Mouse (Mus musculus): Measurements from ENCODE around the gene Pnn. TPM values are rescaled to one million over a fixed set of nuclear protein-coding genes. Genes with fewer than 3 reads are reported as not detected.

Gene Pnn
- polyA plus RNA-seq, 1 experiment from 2014 or later = 128 TPM

DNA sequence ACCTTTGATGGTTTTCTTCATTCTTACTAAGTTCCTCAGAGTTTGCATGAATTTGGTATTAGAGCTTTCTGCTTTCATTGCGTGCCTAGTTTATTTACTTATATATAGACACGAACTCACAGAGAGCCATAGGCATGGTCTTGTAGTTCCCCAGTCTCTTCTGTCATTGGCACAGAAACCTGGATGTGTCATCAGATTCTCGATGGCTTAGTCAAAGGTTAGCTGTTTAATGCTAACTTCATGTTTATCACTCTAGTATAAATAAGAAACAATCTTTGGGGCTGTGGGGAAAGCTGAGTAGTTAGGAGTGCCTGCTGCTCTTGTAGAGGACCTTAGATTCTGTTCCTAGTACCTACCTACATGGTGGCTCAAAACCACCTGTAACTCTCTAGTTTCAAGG, 10.3 kb downstream of the Pnn start:
- WGBS = 94% methylated on average over 3 of the region's 3 CpGs
- Histone ChIP-seq H3K36me3 (peaks cover 22% of the 10 kb centered on the region), H3K27ac (no peak overlapping the region), H3K4me3 (replicated peaks) (no peak overlapping the region), H3K27me3 (no peaks in the 10 kb centered on the region), H3K9me3 (no peaks in the 10 kb centered on the region), H3K4me1 (replicated peaks) (no peaks in the 10 kb centered on the region), H3K9ac (replicated peaks) (no peak overlapping the region), H3K4me2 (no peak overlapping the region)
- no peak for ATAC-seq (ENCODE audit: insufficient number of reproducible peaks, insufficient read depth, low FRiP score, low TSS enrichment, low read depth)

DNA sequence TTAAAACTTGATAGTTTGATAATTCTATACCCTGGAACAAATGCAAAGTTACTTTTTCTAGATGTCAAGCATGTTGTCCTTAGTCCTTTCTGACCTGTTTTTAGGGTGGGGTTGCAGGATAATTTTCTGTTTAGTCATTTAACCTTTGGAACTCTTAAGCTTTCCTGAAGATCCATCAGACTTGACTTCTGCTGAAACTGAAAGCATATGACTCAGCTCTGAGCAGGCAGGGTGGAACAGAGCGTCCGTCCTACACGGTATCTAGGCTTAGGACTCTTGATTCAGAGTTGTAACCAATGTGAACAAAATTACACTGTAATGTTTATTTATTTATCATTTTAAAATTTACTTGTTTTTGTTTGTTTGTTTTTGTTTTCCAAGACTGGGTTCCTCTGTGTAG, 11.2 kb downstream of the Pnn start:
- Histone ChIP-seq H3K27me3 (no peaks in the 10 kb centered on the region), H3K4me2 (no peak overlapping the region), H3K27ac (no peak overlapping the region), H3K9ac (replicated peaks) (no peak overlapping the region), H3K36me3 (peaks cover 15% of the 10 kb centered on the region), H3K9me3 (no peaks in the 10 kb centered on the region), H3K4me1 (replicated peaks) (no peaks in the 10 kb centered on the region), H3K4me3 (replicated peaks) (no peak overlapping the region)
- ATAC-seq (ENCODE audit: insufficient number of reproducible peaks, insufficient read depth, low FRiP score, low TSS enrichment, low read depth) = no peak
- 91% methylated on average over 3 of the region's 3 CpGs for WGBS

DNA sequence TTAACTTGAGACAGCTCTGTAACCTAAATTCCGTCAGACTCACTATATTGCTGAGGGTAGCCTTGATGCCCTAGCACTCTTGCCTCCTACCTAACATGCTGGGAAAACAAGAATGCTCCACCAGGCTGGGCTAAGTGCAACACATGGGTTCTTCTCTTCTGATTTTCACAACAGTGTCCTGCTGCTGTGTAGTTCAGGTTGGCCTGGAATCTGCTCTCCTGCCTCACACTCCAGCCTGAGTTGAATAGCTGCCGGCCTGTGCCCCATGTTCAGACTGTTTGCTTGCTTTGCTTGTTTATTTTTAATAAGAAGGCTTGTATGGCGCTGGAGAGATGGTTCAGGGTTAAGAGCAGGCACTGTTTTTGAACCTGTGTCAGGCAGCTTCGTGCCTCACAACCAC, 13.8 kb downstream of the Pnn start:
- H3K9me3 ChIP-seq = no peaks in the 10 kb centered on the region
- no peaks in the 10 kb centered on the region for H3K27me3 ChIP-seq
- ATAC-seq (ENCODE audit: insufficient number of reproducible peaks, insufficient read depth, low FRiP score, low TSS enrichment, low read depth) = no peak
- H3K27ac ChIP-seq = no peak overlapping the region
- H3K4me2 ChIP-seq = no peak overlapping the region
- WGBS = 87% methylated on average over 4 of the region's 4 CpGs
- H3K9ac ChIP-seq (replicated peaks) = no peak overlapping the region
- no peaks in the 10 kb centered on the region for H3K4me1 ChIP-seq (replicated peaks)
- H3K36me3 ChIP-seq = peaks cover 3% of the 10 kb centered on the region; the same call in 1 of the 2 replicates
- no peak overlapping the region for H3K4me3 ChIP-seq (replicated peaks)

DNA sequence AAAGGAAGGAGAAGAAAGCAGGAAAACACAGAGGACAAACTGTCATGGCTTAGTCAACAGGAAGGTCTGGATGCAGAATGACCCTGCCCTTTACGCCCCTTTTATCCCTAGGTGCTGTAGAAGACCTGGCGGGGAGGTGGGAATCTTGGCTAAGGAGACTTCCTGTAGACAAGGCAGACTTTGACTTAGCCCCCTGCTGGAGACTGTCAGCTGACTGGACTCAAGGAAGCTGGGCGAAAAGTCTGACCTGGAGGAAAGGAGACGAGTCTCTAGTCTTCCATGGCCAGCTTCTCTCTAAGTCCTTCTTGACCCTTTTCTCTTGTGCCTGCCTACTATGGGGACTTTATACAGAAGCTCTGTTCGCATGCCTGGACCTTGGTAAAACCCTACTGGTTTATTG, 17.8 kb downstream of the Pnn start:
- WGBS = 72% methylated on average over 5 of the region's 5 CpGs
- no peak for ATAC-seq (ENCODE audit: insufficient number of reproducible peaks, insufficient read depth, low FRiP score, low TSS enrichment, low read depth)
- Histone ChIP-seq H3K27ac (no peak overlapping the region), H3K36me3 (no peaks in the 10 kb centered on the region), H3K9ac (replicated peaks) (no peak overlapping the region), H3K9me3 (no peaks in the 10 kb centered on the region), H3K4me1 (replicated peaks) (no peaks in the 10 kb centered on the region), H3K4me3 (replicated peaks) (no peak overlapping the region), H3K4me2 (no peak overlapping the region), H3K27me3 (no peaks in the 10 kb centered on the region)

DNA sequence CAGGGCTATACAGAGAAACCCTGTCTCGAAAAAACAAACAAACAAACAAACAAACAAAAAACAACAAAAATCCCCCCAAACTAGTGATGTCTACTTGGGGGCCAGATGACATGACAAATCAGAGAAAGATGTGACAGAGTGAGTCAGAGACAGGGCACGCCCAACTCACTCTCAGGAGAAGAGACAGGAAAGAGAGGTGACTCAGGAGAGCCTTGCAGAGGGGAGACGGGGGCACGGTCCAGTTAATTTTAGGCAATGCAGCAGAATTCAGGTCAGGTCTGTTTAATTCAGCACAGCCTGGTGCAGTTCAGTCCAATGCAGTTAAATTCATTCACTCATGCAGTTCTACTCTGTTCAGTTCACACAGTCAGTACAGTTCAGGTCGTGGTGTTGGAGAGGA, 19.5 kb downstream of the Pnn start:
- Histone ChIP-seq H3K27me3 (no peaks in the 10 kb centered on the region), H3K9ac (replicated peaks) (no peak overlapping the region), H3K4me3 (replicated peaks) (no peak overlapping the region), H3K36me3 (no peaks in the 10 kb centered on the region), H3K4me1 (replicated peaks) (no peaks in the 10 kb centered on the region), H3K9me3 (no peaks in the 10 kb centered on the region), H3K27ac (no peak overlapping the region), H3K4me2 (no peak overlapping the region)
- 80% methylated on average over 5 of the region's 5 CpGs for WGBS
- ATAC-seq (ENCODE audit: insufficient number of reproducible peaks, insufficient read depth, low FRiP score, low TSS enrichment, low read depth) = no peak

DNA sequence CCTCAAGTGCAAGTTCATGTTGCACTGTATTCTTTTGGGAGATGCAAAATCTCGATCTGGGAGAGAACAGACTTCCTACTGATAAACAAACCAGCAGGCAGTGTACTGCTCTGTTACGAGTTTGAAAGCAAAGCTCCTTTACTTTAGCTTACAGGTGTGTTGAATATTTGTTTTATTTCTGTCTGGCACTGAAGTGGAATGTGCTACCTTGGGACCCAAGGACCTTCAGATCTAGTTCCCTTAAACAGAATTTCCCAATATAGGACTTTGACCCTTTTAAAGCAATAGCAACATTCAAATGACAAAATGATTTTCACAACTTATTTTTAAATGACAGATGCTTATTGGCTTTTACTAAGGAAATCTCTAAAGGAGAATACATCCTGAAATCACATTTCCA, 26.9 kb downstream of the Pnn start:
- ATAC-seq (ENCODE audit: insufficient number of reproducible peaks, insufficient read depth, low FRiP score, low TSS enrichment, low read depth) = no peak
- Histone ChIP-seq H3K27me3 (no peaks in the 10 kb centered on the region), H3K4me1 (replicated peaks) (no peaks in the 10 kb centered on the region), H3K9ac (replicated peaks) (no peak overlapping the region), H3K9me3 (no peaks in the 10 kb centered on the region), H3K4me2 (no peak overlapping the region), H3K4me3 (replicated peaks) (no peak overlapping the region), H3K36me3 (no peaks in the 10 kb centered on the region), H3K27ac (no peak overlapping the region)
- WGBS = 77% methylated on average over 2 of the region's 2 CpGs

DNA sequence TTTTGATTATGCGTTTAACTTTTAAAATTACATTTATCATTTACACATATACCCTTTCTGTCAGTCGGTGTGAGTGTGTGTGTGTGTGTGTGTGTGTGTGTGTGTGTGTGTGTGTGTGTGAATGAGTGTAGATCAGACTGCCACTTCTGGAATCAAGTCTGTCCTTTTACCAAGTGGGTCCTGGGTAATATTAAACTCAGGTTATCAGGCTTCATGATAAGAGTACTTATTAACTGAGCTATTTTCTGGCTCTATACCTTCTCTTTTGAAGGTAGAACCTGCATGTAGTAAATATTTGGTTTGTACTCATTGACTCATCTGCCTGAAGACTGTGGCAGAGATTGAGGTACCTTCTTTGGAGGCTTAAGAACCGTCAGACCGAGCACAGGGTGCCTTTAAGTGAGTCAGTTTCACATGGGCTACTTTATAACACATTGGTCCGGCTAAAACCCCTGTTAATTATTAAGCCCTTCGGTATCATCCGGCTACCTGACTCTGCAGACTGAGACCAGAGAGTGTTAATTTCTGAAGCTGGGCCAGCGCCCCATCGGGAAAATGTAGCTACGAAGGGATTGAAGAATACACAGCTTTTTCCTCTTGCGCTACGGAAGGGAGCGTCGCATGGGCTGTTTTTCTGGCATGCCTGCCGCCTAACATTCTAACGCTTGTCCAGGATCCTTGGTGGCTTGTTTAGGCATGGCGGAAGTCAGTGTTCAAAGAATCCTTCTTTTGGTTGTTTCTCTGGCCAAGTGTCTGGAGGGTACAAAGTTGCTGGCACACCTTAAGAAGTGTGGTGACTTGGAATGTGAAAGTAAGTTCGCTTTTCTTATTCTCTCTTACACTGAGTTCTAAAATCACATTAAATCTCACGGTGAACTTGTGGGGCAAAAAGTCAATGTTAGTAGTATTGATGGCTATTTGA, 28.7 kb downstream of the Pnn start, which contains the start of gene Mia2:
Gene Mia2, plus strand, starts transcription at position 696 of the 922 bp plus-strand sequence.
- H3K9ac ChIP-seq (replicated peaks) = no peak within 1 kb of the TSS
- no peaks in the 10 kb centered on the region for H3K4me1 ChIP-seq (replicated peaks)
- no peak for ATAC-seq (ENCODE audit: insufficient number of reproducible peaks, insufficient read depth, low FRiP score, low TSS enrichment, low read depth)
- H3K27me3 ChIP-seq = no peaks in the 10 kb centered on the region
- no peaks in the 10 kb centered on the region for H3K9me3 ChIP-seq
- no peak within 1 kb of the TSS for H3K4me2 ChIP-seq
- no peak within 1 kb of the TSS for H3K27ac ChIP-seq
- H3K4me3 ChIP-seq (replicated peaks) = no peak within 1 kb of the TSS
- 84% methylated on average over 19 of the region's 19 CpGs for WGBS
- no peaks in the 10 kb centered on the region for H3K36me3 ChIP-seq

DNA sequence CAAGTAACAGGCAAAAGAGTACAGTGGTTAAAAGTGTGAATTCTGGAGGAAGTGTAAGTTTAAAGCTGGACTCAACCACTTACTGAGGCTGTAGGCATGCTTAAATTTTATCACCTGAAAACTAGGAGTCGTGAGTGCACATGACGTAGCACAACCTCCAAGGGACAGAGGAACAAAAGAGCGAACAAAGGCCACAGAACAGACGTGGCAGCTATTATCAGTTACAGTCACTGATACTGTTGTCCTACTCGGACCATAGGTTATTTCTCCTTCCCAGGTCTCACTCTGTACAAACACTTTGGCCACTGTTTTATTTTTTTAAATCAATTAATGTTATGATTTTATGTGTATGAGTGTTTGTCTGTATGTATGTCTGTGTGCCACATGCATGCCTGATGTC, 38.1 kb downstream of the Pnn start:
- H3K36me3 ChIP-seq = no peaks in the 10 kb centered on the region
- no peak overlapping the region for H3K4me2 ChIP-seq
- no peaks in the 10 kb centered on the region for H3K4me1 ChIP-seq (replicated peaks)
- no peak overlapping the region for H3K4me3 ChIP-seq (replicated peaks)
- no peak overlapping the region for H3K27ac ChIP-seq
- no peak overlapping the region for H3K9ac ChIP-seq (replicated peaks)
- ATAC-seq (ENCODE audit: insufficient number of reproducible peaks, insufficient read depth, low FRiP score, low TSS enrichment, low read depth) = no peak
- H3K9me3 ChIP-seq = no peaks in the 10 kb centered on the region
- WGBS = 72% methylated on average over 5 of the region's 5 CpGs
- no peaks in the 10 kb centered on the region for H3K27me3 ChIP-seq

DNA sequence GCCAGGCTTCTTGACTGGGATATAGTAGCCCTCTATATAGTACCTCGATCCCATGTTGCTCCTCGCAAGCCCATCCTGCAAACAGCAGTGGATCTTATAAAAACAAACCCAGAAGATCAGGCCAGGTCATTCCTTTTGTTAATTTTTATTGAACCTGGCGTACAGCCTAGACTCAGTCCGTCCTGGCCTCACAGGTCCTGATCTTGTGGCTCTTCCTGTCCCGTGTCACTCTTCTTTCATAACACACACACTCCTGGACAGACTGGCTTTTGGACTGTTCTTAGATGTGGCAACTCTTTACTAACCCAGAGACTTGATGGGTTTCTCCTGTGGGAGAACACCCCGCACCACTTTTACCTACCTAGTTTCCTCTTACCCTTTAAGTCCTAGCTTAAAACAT, 39.2 kb downstream of the Pnn start:
- Histone ChIP-seq H3K9ac (replicated peaks) (no peak overlapping the region), H3K27me3 (no peaks in the 10 kb centered on the region), H3K36me3 (no peaks in the 10 kb centered on the region), H3K4me1 (replicated peaks) (no peaks in the 10 kb centered on the region), H3K4me2 (no peak overlapping the region), H3K9me3 (no peaks in the 10 kb centered on the region), H3K4me3 (replicated peaks) (no peak overlapping the region), H3K27ac (no peak overlapping the region)
- 87% methylated on average over 6 of the region's 6 CpGs for WGBS
- ATAC-seq (ENCODE audit: insufficient number of reproducible peaks, insufficient read depth, low FRiP score, low TSS enrichment, low read depth) = no peak

DNA sequence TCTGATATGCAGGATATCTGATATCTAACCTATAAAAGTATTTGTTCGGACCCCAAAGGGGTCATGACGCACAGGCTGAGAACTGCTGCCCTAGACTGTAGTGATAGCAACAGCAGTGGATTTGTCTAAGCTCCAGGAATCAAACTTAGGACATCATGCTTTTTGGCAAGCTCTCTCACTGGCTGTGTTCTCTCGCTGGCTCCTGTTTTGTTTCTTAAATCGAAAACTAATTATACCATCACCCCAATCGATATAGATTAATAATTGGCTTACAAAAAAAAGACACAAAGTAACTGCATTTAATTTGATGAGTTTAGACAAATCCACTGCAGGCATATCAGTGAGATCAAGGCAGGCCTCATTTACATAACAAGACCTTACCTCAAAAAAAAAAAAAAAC, 39.8 kb downstream of the Pnn start:
- no peaks in the 10 kb centered on the region for H3K4me1 ChIP-seq (replicated peaks)
- no peak overlapping the region for H3K4me2 ChIP-seq
- no peaks in the 10 kb centered on the region for H3K27me3 ChIP-seq
- no peaks in the 10 kb centered on the region for H3K36me3 ChIP-seq
- H3K4me3 ChIP-seq (replicated peaks) = no peak overlapping the region
- ATAC-seq (ENCODE audit: insufficient number of reproducible peaks, insufficient read depth, low FRiP score, low TSS enrichment, low read depth) = no peak
- H3K27ac ChIP-seq = no peak overlapping the region
- H3K9me3 ChIP-seq = no peaks in the 10 kb centered on the region
- WGBS = 83% methylated on average over 5 of the region's 5 CpGs
- no peak overlapping the region for H3K9ac ChIP-seq (replicated peaks)

DNA sequence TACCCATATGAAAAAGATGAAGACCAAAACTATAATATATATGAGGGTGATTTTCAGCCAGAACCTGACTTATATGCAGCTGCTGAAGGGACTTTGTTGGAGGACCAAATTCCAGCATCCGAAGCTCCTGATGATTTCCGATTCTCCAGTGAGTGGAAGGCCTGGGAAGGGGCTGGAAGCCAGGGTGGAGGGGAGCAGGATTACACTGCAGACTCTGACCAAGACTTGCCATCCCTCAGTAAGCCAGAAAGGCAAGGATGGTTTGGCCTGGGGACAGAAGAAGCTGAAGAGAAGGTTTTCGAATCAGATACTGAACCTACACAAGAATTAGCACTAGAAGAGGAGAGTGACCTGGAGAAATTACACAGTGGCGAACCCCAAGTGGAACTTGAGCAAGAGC, 41.2 kb downstream of the Pnn start:
- Histone ChIP-seq H3K27ac (no peak overlapping the region), H3K9me3 (no peaks in the 10 kb centered on the region), H3K4me1 (replicated peaks) (no peaks in the 10 kb centered on the region), H3K4me2 (no peak overlapping the region), H3K27me3 (no peaks in the 10 kb centered on the region), H3K4me3 (replicated peaks) (no peak overlapping the region), H3K9ac (replicated peaks) (no peak overlapping the region), H3K36me3 (no peaks in the 10 kb centered on the region)
- 89% methylated on average over 4 of the region's 4 CpGs for WGBS
- no peak for ATAC-seq (ENCODE audit: insufficient number of reproducible peaks, insufficient read depth, low FRiP score, low TSS enrichment, low read depth)

DNA sequence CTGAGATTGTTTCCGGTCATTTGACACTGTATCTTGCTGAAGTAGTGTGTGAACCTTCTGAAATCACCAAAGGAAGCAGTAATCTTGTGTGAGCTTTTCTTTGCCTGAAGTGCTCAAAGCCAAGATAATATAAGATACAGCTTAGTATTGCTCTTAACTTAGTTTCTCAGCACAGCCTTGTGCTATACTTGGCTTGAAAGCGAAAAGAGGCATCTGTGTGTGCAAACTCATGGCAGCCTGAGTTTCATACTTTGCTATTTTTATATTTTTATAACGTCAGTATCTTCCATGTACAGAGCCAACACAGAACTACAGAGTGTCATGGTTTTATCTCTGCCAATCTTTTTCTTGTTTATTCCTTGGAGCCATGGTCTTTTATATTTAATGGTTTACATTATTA, 50.5 kb downstream of the Pnn start:
- H3K36me3 ChIP-seq = no peaks in the 10 kb centered on the region
- 84% methylated on average over 3 of the region's 3 CpGs for WGBS
- no peaks in the 10 kb centered on the region for H3K4me1 ChIP-seq (replicated peaks)
- ATAC-seq (ENCODE audit: insufficient number of reproducible peaks, insufficient read depth, low FRiP score, low TSS enrichment, low read depth) = no peak
- no peak overlapping the region for H3K4me3 ChIP-seq (replicated peaks)
- H3K27me3 ChIP-seq = no peaks in the 10 kb centered on the region
- H3K4me2 ChIP-seq = no peak overlapping the region
- no peaks in the 10 kb centered on the region for H3K9me3 ChIP-seq
- no peak overlapping the region for H3K27ac ChIP-seq
- H3K9ac ChIP-seq (replicated peaks) = no peak overlapping the region
